Mouse (Mus musculus): ENCODE results near the gene Sos2. TPM values are rescaled to one million over a fixed set of nuclear protein-coding genes. Genes with fewer than 3 reads are reported as not detected.

Sos2 gene
- 10 to 100 TPM; 34.9 to 41.0 TPM for total RNA-seq (2021)
- long read RNA-seq, experiment 1, full-length matches to known transcripts = 2 of 6 reads
- long read RNA-seq, experiment 1, partial matches to known transcripts = 2 of 6 reads
- long read RNA-seq, experiment 1, other reads (novel, unspliced or antisense) = 2 of 6 reads
- long read RNA-seq, experiment 2 = 0 reads

GRCm38 (mm10) chr12:69681566-69682061, at the start of gene Sos2:
Gene Sos2 (minus strand): TSS chr12:69681852.
- peak; percentile 70 to 77 for DNase-seq

- no peak for DNase-seq
Observed at GRCm38 (mm10) chr12:69730306-69730705, 48.7 kb upstream of the Sos2 start.

- DNase-seq = no peak
Observed at GRCm38 (mm10) chr12:69729246-69729645, 47.6 kb upstream of the Sos2 start.

GRCm38 (mm10) chr12:69724711-69725460, 43.2 kb upstream of the Sos2 start, which contains the start of the genes L2hgdh and Atp5s:
Gene L2hgdh (minus strand): TSS chr12:69724873.
Gene Atp5s (plus strand): TSS chr12:69724950.
- peak; percentile 98 for DNase-seq

GRCm38 (mm10) chr12:69724018-69724710, 42.5 kb upstream of the Sos2 start:
- DNase-seq = no peak

- no peak for DNase-seq
Observed at GRCm38 (mm10) chr12:69723376-69723775, 41.7 kb upstream of the Sos2 start.

- no peak for DNase-seq
Observed at GRCm38 (mm10) chr12:69722857-69723256, 41.2 kb upstream of the Sos2 start.

GRCm38 (mm10) chr12:69713628-69714027, 32.0 kb upstream of the Sos2 start:
- DNase-seq = no peak

GRCm38 (mm10) chr12:69704799-69705458, 23.3 kb upstream of the Sos2 start:
- DNase-seq = no peak

GRCm38 (mm10) chr12:69698352-69698751, 16.7 kb upstream of the Sos2 start:
- no peak for DNase-seq

- DNase-seq = peak; percentile 65 to 86
Observed at GRCm38 (mm10) chr12:69696746-69697145, 15.1 kb upstream of the Sos2 start.

GRCm38 (mm10) chr12:69693471-69693870, 11.8 kb upstream of the Sos2 start:
- DNase-seq = no peak

- no peak for DNase-seq
Observed at GRCm38 (mm10) chr12:69690714-69691113, 9.1 kb upstream of the Sos2 start.

GRCm38 (mm10) chr12:69689094-69689493, 7.4 kb upstream of the Sos2 start:
- no peak for DNase-seq

- DNase-seq = no peak
Observed at GRCm38 (mm10) chr12:69688368-69688767, 6.7 kb upstream of the Sos2 start.

- peak; percentile 92 to 93 for DNase-seq
Observed at GRCm38 (mm10) chr12:69683537-69683936, 1.9 kb upstream of the Sos2 start.

- peak; percentile 35 to 58 for DNase-seq
Observed at GRCm38 (mm10) chr12:69682788-69683419, 1.3 kb upstream of the Sos2 start.

GRCm38 (mm10) chr12:69682065-69682787, 574 bp upstream of the Sos2 start:
- peak; percentile 92 for DNase-seq

- peak; percentile 53 to 72 for DNase-seq
Observed at GRCm38 (mm10) chr12:69680635-69681565, 752 bp downstream of the Sos2 start.

- DNase-seq = no peak
Observed at GRCm38 (mm10) chr12:69676157-69676556, 5.5 kb downstream of the Sos2 start.

Data from heart, adult 18-20 months (tissue).